Mouse (Mus musculus) stomach, adult 2 months (tissue): ENCODE results near the gene Sgpp1. TPM values are rescaled to one million over a fixed set of nuclear protein-coding genes. Genes with fewer than 3 reads are reported as not detected.

Source experiments
- polyA plus RNA-seq: library from polyadenylated mRNA; depleted of rRNA; stranded (reverse); fragments of >200 nt; gene quantifications from 2 replicates; pipeline ENCODE4 v1.2.3, GENCODE M21; 2012; rRNA removed

Sgpp1 gene
- polyA plus RNA-seq: 24.0 and 36.1 TPM in 2 replicates

GRCm38 (mm10) chr12:75735246-75736200 is at the start of gene Sgpp1:
Gene Sgpp1, minus strand, starts transcription at chr12:75735729.

GRCm38 (mm10) chr12:75669258-75670106 is 66.0 kb downstream of the Sgpp1 start, which contains the start of gene Wdr89:
Gene Wdr89, minus strand, starts transcription at chr12:75669537.

Other genes with a start within 250 kb of the Sgpp1 start
- gene Ppp2r5e, start 139.5 kb downstream of the Sgpp1 start, polyA plus RNA-seq: 8.5 and 13.5 TPM in 2 replicates
- gene Wdr89, start 66.2 kb downstream of the Sgpp1 start, polyA plus RNA-seq: 0.87 and 1.6 TPM in 2 replicates
- 8.5 and 12.9 TPM in 2 replicates for gene Syne2, start 82.4 kb upstream of the Sgpp1 start, polyA plus RNA-seq